Mouse (Mus musculus): Measurements from ENCODE around the gene Lkaaear1.

Gene Lkaaear1

GRCm38 (mm10) chr2:181681978-181682377, 16.3 kb downstream of the Lkaaear1 start:
- no peak for DNase-seq

DNA sequence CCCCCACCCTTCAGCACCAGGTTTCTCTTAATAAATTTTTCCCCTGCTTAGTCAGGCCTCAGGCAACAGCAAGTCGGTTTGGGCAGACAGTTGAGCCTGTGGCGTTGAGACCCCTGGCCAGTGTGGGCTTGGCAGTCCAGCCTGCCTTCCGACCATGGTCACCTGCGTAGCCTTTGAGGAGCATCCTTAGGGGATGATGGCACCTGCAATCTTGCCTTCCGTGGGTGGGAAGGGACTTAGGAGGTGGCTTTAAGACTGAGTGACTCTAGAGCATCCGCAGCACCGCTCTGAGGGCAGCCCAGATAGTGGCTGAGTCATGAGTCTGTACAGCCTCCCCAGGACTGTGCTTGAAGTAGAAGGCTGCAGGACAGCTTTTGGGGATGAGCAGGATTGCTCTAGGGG, 17.5 kb downstream of the Lkaaear1 start:
- DNase-seq: no peak

- peak; percentile 82 to 85 for DNase-seq
Measured at GRCm38 (mm10) chr2:181679951-181680715, 18.1 kb downstream of the Lkaaear1 start, which contains the start of gene Tcea2. Tcea2 (plus strand) TSS chr2:181680310.

GRCm38 (mm10) chr2:181678780-181679179, 19.5 kb downstream of the Lkaaear1 start:
- peak; percentile 86 to 87 for DNase-seq

GRCm38 (mm10) chr2:181677755-181678098, 20.5 kb downstream of the Lkaaear1 start:
- peak in 1 of 2 experiments; percentile 69 for DNase-seq

GRCm38 (mm10) chr2:181677096-181677754, 21.0 kb downstream of the Lkaaear1 start:
- peak; percentile 68 to 84 for DNase-seq

GRCm38 (mm10) chr2:181676424-181676823, 21.8 kb downstream of the Lkaaear1 start:
- no peak for DNase-seq

DNA sequence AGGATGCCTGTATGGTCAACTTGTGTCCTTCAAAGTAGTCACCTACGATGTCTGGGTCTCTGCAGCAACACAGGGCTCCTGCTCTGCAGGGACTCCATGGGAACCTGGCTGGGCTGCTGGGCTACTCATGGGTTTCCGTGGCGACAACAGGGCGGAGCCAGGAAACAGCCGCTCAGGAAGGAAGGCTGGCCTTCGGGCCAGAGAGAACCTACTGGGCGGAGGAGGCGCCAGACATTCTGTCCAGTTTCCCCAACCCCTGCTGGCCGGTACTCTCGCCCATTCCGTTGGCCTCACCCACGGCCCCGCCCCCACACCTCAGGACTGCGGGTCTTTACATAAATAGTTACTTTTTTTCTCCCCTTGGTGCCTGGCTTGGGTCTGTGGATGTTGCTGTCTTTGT, 22.8 kb downstream of the Lkaaear1 start:
- DNase-seq: peak; percentile 82 to 91

DNA sequence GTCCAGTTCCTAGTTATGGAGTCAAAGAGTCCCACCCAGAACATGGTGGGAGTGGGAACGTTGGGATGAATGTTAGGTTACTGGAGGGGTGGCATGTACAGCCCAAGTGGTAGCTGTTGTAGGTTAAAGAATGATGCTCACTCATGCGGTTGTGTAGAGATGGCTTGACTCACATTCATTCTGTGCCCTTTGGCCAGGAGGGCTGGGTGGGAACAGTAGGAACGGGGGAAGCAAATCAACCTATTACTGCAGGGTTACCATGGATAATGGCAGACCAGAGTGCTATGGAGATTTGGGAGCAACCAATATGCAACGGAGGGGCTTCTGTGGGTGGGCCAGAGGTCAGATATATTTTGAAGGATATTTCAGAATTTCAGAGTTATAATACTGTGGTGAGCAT, 23.3 kb downstream of the Lkaaear1 start:
- DNase-seq: no peak

DNA sequence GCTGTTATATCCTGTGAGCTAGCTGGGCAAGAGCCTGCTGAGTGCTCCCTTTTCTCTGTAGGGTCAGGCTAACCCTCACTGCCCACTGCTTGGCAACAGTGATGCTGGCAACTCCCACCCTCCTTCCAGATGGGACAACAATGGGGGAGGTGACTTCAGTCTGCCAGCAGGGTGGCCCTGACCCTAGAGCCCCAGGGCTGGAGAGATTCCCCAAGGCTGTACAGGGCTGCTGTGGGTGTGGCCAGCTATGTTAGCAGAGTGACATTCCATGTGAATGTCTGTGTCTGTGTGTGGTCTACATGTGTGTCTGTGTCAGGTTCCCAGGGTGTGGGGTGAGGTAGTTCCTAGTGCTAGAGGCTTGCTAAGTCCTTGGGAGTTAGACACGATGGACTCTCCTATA, 24.7 kb downstream of the Lkaaear1 start:
- DNase-seq: peak; percentile 46 to 77

DNA sequence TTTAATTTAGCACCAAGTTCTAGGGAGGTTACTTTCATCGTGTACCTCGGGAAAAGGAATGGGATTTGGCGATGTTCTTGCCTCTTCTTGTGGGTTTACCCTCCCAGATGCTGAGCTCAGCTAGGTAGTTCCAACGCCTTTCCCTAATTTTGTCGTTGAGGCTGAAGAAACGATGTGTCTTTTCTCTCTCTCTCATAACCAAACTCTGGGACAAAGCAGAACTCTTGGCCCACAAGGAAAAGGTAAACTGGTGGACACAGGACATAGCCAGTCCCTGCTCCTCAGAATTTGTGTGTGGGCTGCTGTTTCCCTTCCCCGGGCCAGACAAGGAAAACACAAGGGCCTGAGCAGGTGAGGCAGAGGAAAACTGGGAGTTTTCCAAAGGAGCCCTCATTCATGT, 26.3 kb downstream of the Lkaaear1 start:
- no peak for DNase-seq

DNA sequence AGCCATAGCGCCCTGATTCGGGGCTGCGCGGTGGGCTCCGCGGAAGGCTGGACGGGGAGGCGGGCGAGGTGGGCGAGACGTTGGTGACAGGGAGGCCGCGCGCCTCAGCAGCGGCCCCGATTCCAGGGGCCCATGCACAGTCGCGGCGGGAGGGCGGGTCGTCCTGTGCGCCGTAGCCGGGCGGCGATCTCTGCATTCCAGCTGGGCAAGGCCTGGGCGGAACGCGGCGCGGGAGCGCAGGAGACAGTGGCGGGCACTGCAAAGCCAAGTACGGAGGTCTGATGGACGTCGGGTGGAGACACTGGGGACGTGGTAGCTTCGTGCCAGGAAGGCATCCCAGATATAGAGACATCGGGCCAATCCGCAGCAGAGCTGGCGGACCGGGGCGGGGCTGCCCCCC, 26.9 kb downstream of the Lkaaear1 start, which contains the start of gene Sox18:
Gene Sox18 (minus strand): TSS at position 315 of the 400 bp plus-strand sequence.
- peak; percentile 75 to 83 for DNase-seq

GRCm38 (mm10) chr2:181670913-181671311, 27.3 kb downstream of the Lkaaear1 start:
- no peak for DNase-seq

DNA sequence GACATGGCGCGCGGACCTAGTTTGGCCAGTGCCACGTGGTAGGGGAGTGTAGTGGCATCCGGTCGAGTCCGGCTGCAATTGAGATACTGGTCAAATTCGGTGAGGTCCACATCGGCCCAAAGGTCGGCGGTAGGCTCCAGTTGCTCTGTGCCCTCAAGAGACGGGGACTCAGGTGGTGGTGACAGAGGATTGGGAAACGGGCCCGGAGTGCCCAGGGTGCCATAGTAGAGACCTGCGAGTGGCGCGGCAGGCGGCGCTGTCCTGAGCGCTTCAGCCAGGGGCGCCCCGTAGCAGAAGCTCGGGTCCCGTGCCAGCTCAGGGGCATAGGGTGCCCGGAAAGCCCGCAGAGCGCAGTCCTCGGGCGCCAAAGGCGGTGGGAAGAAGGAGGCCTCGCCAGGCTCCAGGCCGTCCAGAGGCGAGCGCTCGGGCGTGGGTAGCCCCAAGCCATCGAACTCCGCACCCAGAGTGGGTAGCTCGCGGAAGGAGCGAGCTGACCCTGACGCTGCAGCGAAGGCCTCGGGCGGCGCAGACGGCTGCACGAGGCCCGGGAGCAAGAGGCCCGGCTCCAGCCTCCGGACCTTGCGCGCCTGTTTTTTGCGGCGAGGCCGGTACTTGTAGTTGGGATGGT, 27.8 kb downstream of the Lkaaear1 start:
- peak; percentile 39 to 52 for DNase-seq

DNA sequence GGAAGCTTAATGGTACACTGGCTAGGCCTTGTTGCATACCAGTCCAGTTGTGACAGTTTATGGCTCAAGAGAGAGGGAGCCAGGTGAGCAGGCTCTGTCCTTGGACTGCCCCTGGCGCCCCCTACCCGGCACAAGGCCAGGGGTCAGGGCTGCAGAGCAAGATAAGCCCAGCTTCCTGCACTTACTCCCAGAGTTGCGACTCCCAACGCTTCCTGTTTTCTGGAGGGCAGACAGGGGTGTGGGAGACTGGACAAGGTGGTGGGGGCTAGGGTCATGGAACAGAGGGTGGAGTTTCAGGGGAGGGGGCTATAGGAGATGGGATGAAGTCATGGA, 35.0 kb downstream of the Lkaaear1 start:
- DNase-seq: peak; percentile 75 to 89

DNA sequence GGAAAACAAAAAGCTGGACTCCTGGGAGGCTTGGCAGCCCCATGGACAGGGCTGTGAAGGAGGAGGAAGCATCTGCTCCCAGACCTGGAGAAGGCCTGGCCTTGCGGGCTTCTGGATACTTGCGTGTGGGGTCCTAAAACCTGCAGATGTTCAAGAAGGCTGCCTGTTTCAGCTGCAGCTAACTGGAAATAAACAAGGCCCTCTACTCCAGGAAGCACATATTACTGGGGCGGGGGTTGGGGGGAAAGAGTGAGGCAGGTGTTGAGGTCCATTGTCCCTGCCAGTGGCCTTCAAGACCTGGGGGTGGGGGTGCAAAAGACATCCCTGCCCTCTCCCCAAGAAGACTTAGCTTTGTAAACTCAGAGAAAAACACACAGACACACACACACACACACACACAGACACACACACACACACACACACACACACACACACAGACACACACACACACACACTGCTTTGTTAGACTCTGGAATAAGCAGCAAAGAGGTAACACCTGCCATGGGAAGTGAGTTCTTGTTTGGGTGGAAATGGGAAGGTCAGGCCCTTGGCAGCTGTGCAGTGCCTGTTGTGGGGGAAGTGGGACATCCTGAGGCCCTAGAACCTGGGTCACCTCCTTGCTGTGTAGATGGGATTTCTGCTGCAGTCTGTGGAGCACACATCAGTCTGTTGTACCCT, 35.5 kb downstream of the Lkaaear1 start:
- peak in 1 of 2 experiments; percentile 44 for DNase-seq

- peak; percentile 91 to 93 for DNase-seq
Measured at GRCm38 (mm10) chr2:181659609-181660055, 38.6 kb downstream of the Lkaaear1 start.

DNA sequence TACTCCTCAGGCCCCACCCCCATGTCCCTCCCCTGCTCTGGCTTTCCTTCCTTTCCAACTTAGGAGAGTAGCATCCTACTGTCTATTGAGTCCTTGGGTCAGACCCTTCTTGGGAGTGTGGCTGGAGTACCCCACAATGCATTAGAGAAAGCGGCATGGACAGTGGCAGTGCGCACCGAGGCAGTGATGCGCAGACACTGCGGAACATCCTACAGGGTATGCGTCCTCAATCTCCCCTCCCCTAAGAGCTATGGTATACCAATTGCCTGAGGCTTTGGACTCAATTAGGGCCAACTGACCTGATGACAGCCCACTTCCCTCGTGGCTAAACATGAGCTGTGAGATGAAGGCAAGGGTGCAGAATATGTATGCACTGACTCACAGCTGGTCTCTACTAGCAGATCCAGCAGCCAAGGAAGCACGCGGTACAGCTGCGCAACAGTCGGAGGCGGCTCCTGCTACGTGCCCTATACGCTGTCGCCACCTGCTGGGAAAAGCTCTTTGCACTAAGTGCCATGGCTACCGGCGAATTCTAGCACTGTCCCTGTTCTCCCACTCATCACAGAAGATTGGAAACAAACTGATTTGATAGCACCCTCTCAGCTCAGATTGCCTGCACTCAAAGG, 39.2 kb downstream of the Lkaaear1 start:
- DNase-seq: peak; percentile 76

DNA sequence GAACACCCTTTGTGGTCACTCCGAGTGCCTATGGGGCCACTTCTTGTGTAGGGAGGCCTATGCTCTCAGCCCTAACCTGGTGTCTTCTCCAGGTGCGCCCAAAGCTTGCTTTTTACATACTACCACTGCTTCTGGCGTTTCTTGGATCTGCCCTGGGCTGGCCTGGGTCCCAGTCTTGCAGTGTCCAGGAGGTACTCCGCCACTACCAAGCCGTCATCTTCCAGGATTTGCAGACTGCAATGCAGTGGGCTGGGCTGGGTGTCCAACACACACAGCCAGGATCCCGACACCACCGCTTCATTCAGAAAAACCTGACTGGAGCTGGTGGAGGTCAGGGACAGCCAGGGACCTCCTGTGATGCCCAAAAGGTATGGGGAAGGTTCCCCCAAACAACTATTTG, 39.7 kb downstream of the Lkaaear1 start:
- no peak for DNase-seq

DNA sequence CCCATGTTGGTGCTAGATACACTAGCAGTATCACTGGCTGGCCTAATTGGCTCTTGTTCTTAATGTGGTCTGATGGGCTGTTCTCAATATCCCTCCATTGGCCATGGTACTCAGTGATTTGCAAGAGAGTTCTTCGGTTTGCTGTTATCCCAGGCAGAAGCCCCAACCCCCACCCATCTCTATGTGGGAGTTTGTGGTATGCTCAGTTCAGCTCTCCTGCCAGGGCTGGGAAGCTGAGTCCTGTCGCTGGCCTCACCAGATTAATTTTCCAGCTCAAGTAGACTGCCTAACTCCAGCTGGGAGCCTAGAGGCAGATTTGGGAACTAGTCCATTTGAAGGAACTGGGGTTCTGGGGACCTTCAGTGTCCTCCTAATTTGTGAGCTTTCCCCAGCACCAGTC, 40.8 kb downstream of the Lkaaear1 start:
- DNase-seq: no peak

- no peak for DNase-seq
Measured at GRCm38 (mm10) chr2:181656734-181657133, 41.5 kb downstream of the Lkaaear1 start, which contains the start of gene Gm29797. Gm29797 (plus strand) TSS chr2:181657034.

DNA sequence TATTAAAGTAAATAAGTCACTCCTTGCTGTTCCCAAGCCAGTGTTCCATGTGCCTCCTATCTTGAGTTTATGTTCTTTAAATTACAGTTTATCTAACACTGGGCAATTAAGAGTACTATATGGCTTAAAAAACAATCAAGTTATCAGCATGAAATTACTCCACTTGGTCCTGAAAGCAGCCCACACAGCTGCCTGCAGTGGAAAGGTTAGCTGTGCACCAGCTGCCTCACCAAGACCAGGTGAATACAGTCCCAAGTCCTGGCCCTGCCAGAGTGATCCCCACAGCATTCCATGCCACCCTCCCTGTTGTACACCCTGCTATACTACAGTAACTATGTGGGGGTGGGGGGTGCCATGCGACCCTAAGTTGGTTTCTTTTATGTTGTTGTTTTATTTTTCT, 44.7 kb downstream of the Lkaaear1 start:
- DNase-seq: no peak

DNA sequence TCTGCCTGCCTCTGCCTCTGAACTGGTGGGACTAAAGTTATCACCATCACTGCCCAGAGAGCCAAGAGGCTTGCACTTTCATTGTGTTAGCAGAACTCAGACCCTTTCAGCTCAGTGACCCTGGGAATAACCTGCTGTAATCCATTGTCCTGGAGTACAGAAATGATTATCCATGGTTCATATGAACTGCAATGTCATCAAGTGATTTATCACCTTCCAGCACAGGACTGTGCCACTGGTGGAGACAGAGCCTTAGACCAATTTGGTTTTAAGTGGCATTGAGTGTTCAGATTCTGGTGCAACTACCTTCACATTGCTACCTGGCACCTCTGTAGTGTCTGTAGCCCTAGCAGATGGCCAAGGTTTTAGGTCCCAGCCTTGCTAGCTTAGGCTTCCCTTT, 45.2 kb downstream of the Lkaaear1 start:
- no peak for DNase-seq

All from lung, postnatal 4 days (tissue).